Comparison of ENCODE assay signal across 26 mouse cellular contexts in the genomic region with DNA sequence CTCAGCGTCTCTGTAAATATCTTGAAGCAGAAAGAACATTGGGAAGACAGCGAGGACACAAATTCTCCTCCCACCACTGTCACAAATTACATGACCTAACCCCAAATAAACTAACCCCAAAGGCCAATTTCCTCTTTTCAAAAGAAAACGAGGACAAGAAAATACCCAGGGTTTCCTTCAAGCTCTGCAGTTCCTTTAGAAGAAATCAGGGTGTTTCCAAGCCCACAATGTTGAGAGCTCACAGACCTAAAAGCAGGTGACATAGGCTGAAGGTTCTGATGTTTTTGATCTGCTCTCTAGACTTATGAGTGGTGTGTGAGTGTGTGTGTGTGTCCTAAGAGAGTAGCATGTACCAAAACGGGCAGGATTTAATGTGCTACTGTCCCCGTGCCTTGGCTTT.
DNase-seq lines count a peak whose midpoint lies in the region; ATAC-seq and TF ChIP-seq lines count a peak whose summit lies in the region.
"Had no signal": no experiment of that assay in that cellular context is flagged by ENCODE, and none has a peak within 500 bp of the region (broad histone marks: within the 10 kb centered on the region; RNA-seq: fewer than 3 reads in every experiment).

No protein-coding gene starts in this region.

- peak overlapping the region; percentile 58; the same call in 1 of the 2 replicates for H3K27ac ChIP-seq in liver, adult 2 months (replicated peaks; ENCODE audit: insufficient read depth, low read depth, low read length)
- peak overlapping the region; percentile 87 for H3K27ac ChIP-seq in bone marrow macrophage, adult 2 months (ENCODE audit: insufficient read depth, low read depth, low read length)
- H3K27ac ChIP-seq in olfactory bulb, adult 2 months (ENCODE audit: insufficient read depth, low read depth, low read length) = peak overlapping the region; percentile 63; the same call in 1 of the 2 replicates
- H3K27ac ChIP-seq: forebrain, embryonic 10.5 days; heart, adult 2 months; heart, embryonic 13.5 days; hindbrain, postnatal 0 days; kidney, embryonic 15.5 days; limb, embryonic 10.5 days; stomach, postnatal 0 days had no signal

- no peak overlapping the region for H3K4me3 ChIP-seq in liver, adult 2 months (ENCODE audit: insufficient read depth, low read depth, low read length)
- H3K4me3 ChIP-seq in bone marrow macrophage, adult 2 months (ENCODE audit: insufficient read depth, low read length) = peak overlapping the region; percentile 38
- no peak overlapping the region for H3K4me3 ChIP-seq in olfactory bulb, adult 2 months (ENCODE audit: insufficient read depth, low read depth, low read length)
- H3K4me3 ChIP-seq: forebrain, embryonic 10.5 days; heart, adult 2 months; heart, embryonic 13.5 days; kidney, embryonic 15.5 days; limb, embryonic 10.5 days had no signal

- H3K79me2 ChIP-seq in liver, adult 2 months (ENCODE audit: control insufficient read depth, insufficient read depth, low read length) = peaks cover 13% of the 10 kb centered on the region; the same call in 1 of the 2 replicates

- TF ChIP-seq POLR2A in liver, adult 2 months (IDR thresholded peaks at IDR 0.05; ENCODE audit: extremely low read depth, insufficient read depth, low read length) = no peak
- no peak for TF ChIP-seq POLR2A in bone marrow macrophage, adult 2 months (IDR thresholded peaks at IDR 0.05; ENCODE audit: borderline replicate concordance, low read depth, low read length)
- no peak for TF ChIP-seq POLR2A in olfactory bulb, adult 2 months (IDR thresholded peaks at IDR 0.05; ENCODE audit: insufficient read depth, low read depth, low read length)

- no peaks in the 10 kb centered on the region for H3K27me3 ChIP-seq in liver, adult 2 months (ENCODE audit: control insufficient read depth, insufficient read depth, low read length)
- H3K27me3 ChIP-seq: heart, embryonic 13.5 days; kidney, embryonic 15.5 days had no signal

- peak; percentile 32 for DNase-seq in liver, adult 2 months (ENCODE audit: extremely low read depth, low read depth, low spot score)
- no peak for DNase-seq in liver
- DNase-seq in CD4-positive helper T cell, adult 2 months (ENCODE audit: low read depth, low spot score) = peak; percentile 69
- no peak for DNase-seq in kidney, postnatal 4 days
- DNase-seq: adrenal gland, postnatal 25 days; cerebellum, adult 11 months; cerebellum, postnatal 10 days; gastrocnemius, postnatal 36 days; heart, adult 2 months; heart, postnatal 14 days; lung, adult 2 months; midbrain, embryonic 14.5 days; right cerebral cortex, adult 18-20 months; right cerebral cortex, postnatal 4 days; thymus, postnatal 25 days had no signal

- no peak for ATAC-seq in megakaryocyte, adult 5-6 weeks (ENCODE audit: poor library complexity, severe bottlenecking)
- ATAC-seq: forebrain, embryonic 16.5 days; hindbrain, postnatal 0 days; intestine, postnatal 0 days had no signal

- no peaks in the 10 kb centered on the region for H3K36me3 ChIP-seq in liver, adult 2 months (ENCODE audit: control insufficient read depth, insufficient read depth, low read length)
- H3K36me3 ChIP-seq: forebrain, embryonic 10.5 days; heart, embryonic 13.5 days; kidney, embryonic 15.5 days; limb, embryonic 10.5 days had no signal

- peaks cover 2% of the 10 kb centered on the region; the same call in 1 of the 2 replicates for H3K4me1 ChIP-seq in liver, adult 2 months (ENCODE audit: control insufficient read depth, insufficient read depth, low read length)
- H3K4me1 ChIP-seq in bone marrow macrophage, adult 2 months (ENCODE audit: control insufficient read depth, insufficient read depth, low read length) = peaks cover 68% of the 10 kb centered on the region
- peaks cover 17% of the 10 kb centered on the region for H3K4me1 ChIP-seq in olfactory bulb, adult 2 months (ENCODE audit: control insufficient read depth, insufficient read depth, low read length)

- H3K9ac ChIP-seq in liver, adult 2 months (ENCODE audit: low read depth, low read length) = no peak overlapping the region
- H3K9ac ChIP-seq: heart, embryonic 13.5 days; kidney, embryonic 15.5 days had no signal

- no peak for TF ChIP-seq CTCF in liver, adult 2 months (IDR thresholded peaks at IDR 0.05; ENCODE audit: low read depth, low read length)
- no peak for TF ChIP-seq CTCF in bone marrow macrophage, adult 2 months (IDR thresholded peaks at IDR 0.05; ENCODE audit: low read depth, low read length)
- no peak for TF ChIP-seq CTCF in olfactory bulb, adult 2 months (IDR thresholded peaks at IDR 0.05; ENCODE audit: insufficient read depth, low read depth, low read length)

- WGBS in liver, adult 2 months = 80% methylated on average over 5 of the region's 5 CpGs
- WGBS in olfactory bulb, adult 2 months = 24% methylated on average over 5 of the region's 5 CpGs

Comparison
In these comparisons a context has a peak if more than half of its experiments do, and no peak if none do; other contexts are left out.
1. DNase-seq: peak in liver, adult 2 months (single experiment) and CD4-positive helper T cell, adult 2 months (single experiment); none in liver (single experiment) and kidney, postnatal 4 days (0 of 2).
2. Peak in every context shown above with its lines, with median percentiles within 50 percentile points of each other: H3K27ac ChIP-seq.